Mouse (Mus musculus) c-Kit-positive CD71-negative TER-119-negative erythroid progenitor cells, embryonic 14.5 days (primary cell): Measurements from ENCODE around the gene Slc6a4.

ENCODE experiments used
- DNase-seq: peaks from one replicate; pipeline ENCODE4 v3.0.0-alpha.2; 2013; ENCODE audit warnings: low read depth

Slc6a4 gene

GRCm38 (mm10) chr11:76997916-76998704, at the start of gene Slc6a4:
Gene Slc6a4 (plus strand): TSS chr11:76998603.
- no peak for DNase-seq

GRCm38 (mm10) chr11:76953536-76953935, 44.9 kb upstream of the Slc6a4 start:
- no peak for DNase-seq

GRCm38 (mm10) chr11:76965703-76966102, 32.7 kb upstream of the Slc6a4 start:
- no peak for DNase-seq

GRCm38 (mm10) chr11:76970328-76970727, 28.1 kb upstream of the Slc6a4 start:
- no peak for DNase-seq

- no peak for DNase-seq
Measured at GRCm38 (mm10) chr11:76974680-76975319, 23.6 kb upstream of the Slc6a4 start.

GRCm38 (mm10) chr11:76981570-76982141, 16.7 kb upstream of the Slc6a4 start:
- DNase-seq: no peak

- DNase-seq: no peak
Measured at GRCm38 (mm10) chr11:76982415-76982814, 16.0 kb upstream of the Slc6a4 start.

GRCm38 (mm10) chr11:76983641-76984040, 14.8 kb upstream of the Slc6a4 start:
- no peak for DNase-seq

- no peak for DNase-seq
Measured at GRCm38 (mm10) chr11:76984173-76984572, 14.2 kb upstream of the Slc6a4 start.

- DNase-seq: no peak
Measured at GRCm38 (mm10) chr11:76990839-76991238, 7.6 kb upstream of the Slc6a4 start.

- peak; percentile 73 for DNase-seq
Measured at GRCm38 (mm10) chr11:76992886-76993285, 5.5 kb upstream of the Slc6a4 start.

- DNase-seq: no peak
Measured at GRCm38 (mm10) chr11:76995966-76996672, 2.3 kb upstream of the Slc6a4 start.

- peak; percentile 53 for DNase-seq
Measured at GRCm38 (mm10) chr11:76997305-76997704, 1.1 kb upstream of the Slc6a4 start.

- DNase-seq: no peak
Measured at GRCm38 (mm10) chr11:76998705-76999226, 363 bp downstream of the Slc6a4 start.

- DNase-seq: no peak
Measured at GRCm38 (mm10) chr11:77000741-77001140, 2.3 kb downstream of the Slc6a4 start.

GRCm38 (mm10) chr11:77002361-77002760, 4.0 kb downstream of the Slc6a4 start:
- no peak for DNase-seq

- no peak for DNase-seq
Measured at GRCm38 (mm10) chr11:77005881-77006280, 7.5 kb downstream of the Slc6a4 start.

- no peak for DNase-seq
Measured at GRCm38 (mm10) chr11:77006616-77007015, 8.2 kb downstream of the Slc6a4 start.

- no peak for DNase-seq
Measured at GRCm38 (mm10) chr11:77009069-77010025, 10.9 kb downstream of the Slc6a4 start.

GRCm38 (mm10) chr11:77010762-77011475, 12.5 kb downstream of the Slc6a4 start:
- no peak for DNase-seq
